Mouse (Mus musculus) liver, postnatal 0 days (tissue): ENCODE results near the gene Mad1l1.

Experiments used
- CTCF ChIP-seq: sonication (generic); IDR thresholded peaks from 2 replicates; pipeline ENCODE4 v1.5.1; 2016; ENCODE audit warnings: antibody characterized with exemption, low read depth
- EP300 ChIP-seq: IDR thresholded peaks from 2 replicates; pipeline ENCODE4 v1.6.1; 2016; ENCODE audit warnings: antibody characterized with exemption, low read depth, mild to moderate bottlenecking

GRCm38 (mm10) chr5:140196446-140196845 lies 124.9 kb downstream of the Mad1l1 start:
- TF ChIP-seq EP300 (no peak), CTCF (no peak)
